Mouse (Mus musculus) layer of hippocampus, adult 18-20 months (tissue): ENCODE measurements around the gene Actl6b. TPM values are rescaled to one million over a fixed set of nuclear protein-coding genes. Genes with fewer than 3 reads are reported as not detected.
A peak's percentile ranks its signal among the peaks of the same experiment; 100 is the strongest.
"Not testable (repeated sequence)": the region's sequence is repeated elsewhere in the genome, so short reads cannot be mapped to it uniquely, and the experiment has no call there.

Experiments used
- DNase-seq, 2 experiments: peaks; one replicate each; pipeline ENCODE4 v3.0.0; 2022; ENCODE audit warnings: low spot score in 2 of 2
- microRNA-seq, 2 experiments: library from miRNA; unstranded; fragments of <30 nt; microRNA quantifications; one replicate each; pipeline ENCODE4 v1.2.0; 2021
- total RNA-seq, 2 experiments: library from RNA; stranded (reverse); gene quantifications; 2 replicates each; pipeline ENCODE4 v1.2.3; 2021

The Actl6b gene
- total RNA-seq, 2 experiments from 2014 or later, result 118 to 136 TPM

GRCm38 (mm10) chr5:137600281-137600618 is 46.9 kb downstream of the Actl6b start:
- no peak for DNase-seq

- peak; percentile 91 to 97 for DNase-seq
Measured at GRCm38 (mm10) chr5:137600619-137601364, 47.5 kb downstream of the Actl6b start, which contains the start of gene Mospd3. Mospd3 (minus strand) TSS chr5:137601058.

- no peak for DNase-seq
Measured at GRCm38 (mm10) chr5:137601365-137601729, 48.0 kb downstream of the Actl6b start.

- no peak for DNase-seq
Measured at GRCm38 (mm10) chr5:137607860-137608653, 54.7 kb downstream of the Actl6b start.

GRCm38 (mm10) chr5:137608654-137609190 is 55.4 kb downstream of the Actl6b start:
- DNase-seq, result no peak

GRCm38 (mm10) chr5:137609292-137609691 is 56.0 kb downstream of the Actl6b start:
- no peak for DNase-seq

GRCm38 (mm10) chr5:137610056-137610455 is 56.7 kb downstream of the Actl6b start:
- no peak for DNase-seq

DNA sequence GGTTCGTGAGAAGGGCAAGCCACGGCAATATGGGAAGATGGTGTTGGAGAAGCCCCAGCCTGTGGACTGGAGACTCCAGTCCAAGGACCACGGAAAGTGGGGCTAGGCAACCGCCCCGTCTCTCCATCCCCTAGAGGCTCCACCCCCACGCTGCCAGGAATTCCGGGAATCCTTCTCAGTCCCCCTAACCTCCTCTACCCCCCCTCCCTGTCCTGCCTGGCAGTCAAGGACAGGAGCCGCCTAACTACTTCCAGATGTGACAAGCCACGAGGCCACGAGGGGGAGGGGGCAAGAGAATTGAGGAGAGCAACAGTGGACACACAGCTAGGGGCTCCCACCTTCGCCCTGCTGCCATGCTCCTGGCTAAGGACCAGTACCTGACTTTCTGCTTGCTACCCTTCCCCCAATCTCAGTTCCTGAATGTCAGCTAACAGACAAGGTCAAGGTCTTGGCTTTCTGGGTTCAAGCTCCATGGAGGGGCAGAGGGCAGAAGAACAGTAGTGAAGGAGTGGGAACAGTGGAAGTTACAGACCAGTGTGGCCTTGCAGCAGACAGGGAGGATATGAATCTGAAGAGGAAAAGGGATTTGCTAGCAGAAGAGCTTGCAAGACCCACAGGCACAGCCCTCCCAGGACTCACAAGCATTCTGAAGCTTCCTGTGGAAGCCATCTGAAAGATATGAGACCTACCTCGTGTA is 57.4 kb downstream of the Actl6b start:
- DNase-seq, result no peak

DNA sequence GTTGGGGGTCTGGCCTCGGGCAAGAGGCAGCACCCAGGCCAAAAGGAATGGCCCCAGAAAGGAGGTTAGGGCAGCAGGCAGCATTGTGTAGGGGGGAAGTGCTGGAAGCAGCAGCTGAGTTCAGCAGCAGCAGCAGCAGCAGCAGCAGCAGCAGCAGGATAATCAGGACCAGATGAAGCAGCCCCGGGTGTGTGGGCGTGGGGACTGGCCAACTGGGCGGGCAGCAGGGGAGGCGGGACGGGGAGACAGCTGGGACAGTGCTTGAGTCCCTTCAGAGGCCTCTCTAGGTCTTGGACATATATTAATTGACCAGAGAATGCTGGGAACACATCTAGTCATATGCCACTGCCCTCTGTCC is 57.9 kb downstream of the Actl6b start:
- DNase-seq, result no peak

GRCm38 (mm10) chr5:137613076-137613475 is 59.8 kb downstream of the Actl6b start:
- no peak for DNase-seq

- DNase-seq, result no peak
Measured at GRCm38 (mm10) chr5:137613550-137613949, 60.2 kb downstream of the Actl6b start, which contains the start of gene Pcolce. Pcolce (minus strand) TSS chr5:137613784.

DNA sequence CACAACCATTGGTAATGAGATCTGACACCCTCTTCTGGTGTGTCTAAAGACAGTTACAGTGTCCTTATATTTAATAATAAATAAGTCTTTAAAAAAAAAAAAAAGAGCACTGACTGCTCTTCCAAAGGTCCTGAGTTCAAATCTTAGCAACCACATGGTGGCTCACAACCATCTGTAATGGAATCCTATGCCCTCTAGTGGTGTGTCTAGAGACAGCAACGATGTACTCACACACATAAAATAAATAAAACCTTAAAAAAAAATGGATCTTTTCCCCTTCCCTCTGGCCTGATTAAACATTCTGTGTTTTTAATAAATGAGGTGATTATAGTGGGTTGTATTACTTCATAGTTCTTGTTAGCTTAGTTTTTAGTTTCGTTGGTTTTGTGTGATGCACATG is 61.6 kb downstream of the Actl6b start:
- not testable (repeated sequence) for DNase-seq

GRCm38 (mm10) chr5:137615347-137615746 is 62.0 kb downstream of the Actl6b start:
- no peak for DNase-seq

Small RNA genes within 50 kb of the gene (microRNA-seq; reads per million reads assigned to microRNA genes)
- 0.99 to 1.2 reads per million in 2 experiments for gene Mir6418

Other genes starting within 250 kb of the Actl6b start
- 100 to 1,000 TPM; 202 to 234 TPM for gene Srrt, start 245.8 kb upstream of the Actl6b start, total RNA-seq
- 1 to 10 TPM; 5.4 to 6.2 TPM for gene Trip6, start 239.1 kb upstream of the Actl6b start, total RNA-seq
- gene Slc12a9, start 219.9 kb upstream of the Actl6b start, total RNA-seq, result 10 to 100 TPM; 21.6 to 23.7 TPM
- 1 to 10 TPM; 4.5 to 4.7 TPM for gene Ephb4, start 203.4 kb upstream of the Actl6b start, total RNA-seq
- under 1 TPM; 0.15 to 0.33 TPM for gene Zan, start 76.5 kb upstream of the Actl6b start, total RNA-seq
- 10 to 100 TPM; 33.2 to 34.6 TPM for gene Pop7, start 51.0 kb upstream of the Actl6b start, total RNA-seq
- 10 to 100 TPM; 64.1 to 65.4 TPM for gene Gigyf1, start 35.0 kb upstream of the Actl6b start, total RNA-seq
- not detected for gene Epo, start 20.3 kb upstream of the Actl6b start, total RNA-seq
- gene Gnb2, start 20.0 kb upstream of the Actl6b start, total RNA-seq, result 100 to 1,000 TPM; 573 to 580 TPM
- gene Tfr2, start 16.3 kb downstream of the Actl6b start, total RNA-seq, result 10 to 100 TPM; 14.6 to 15.2 TPM
- 10 to 100 TPM; 20.9 to 25.2 TPM for gene Mospd3, start 47.5 kb downstream of the Actl6b start, total RNA-seq
- gene Pcolce, start 60.3 kb downstream of the Actl6b start, total RNA-seq, result 1 to 10 TPM; 6.1 to 7.5 TPM
- under 1 TPM; 0.20 to 0.47 TPM for gene Fbxo24, start 75.5 kb downstream of the Actl6b start, total RNA-seq
- 10 to 100 TPM; 18.9 to 24.2 TPM for gene Lrch4, start 75.6 kb downstream of the Actl6b start, total RNA-seq
- gene Gm20605, start 75.7 kb downstream of the Actl6b start, total RNA-seq, result 10 to 100 TPM; 13.5 to 21.4 TPM
- 1 to 10 TPM; 8.2 to 9.5 TPM for gene Sap25, start 87.8 kb downstream of the Actl6b start, total RNA-seq
- under 1 TPM; 0.30 to 0.53 TPM for gene Irs3, start 92.2 kb downstream of the Actl6b start, total RNA-seq
- 10 to 100 TPM; 72.6 to 73.5 TPM for gene Agfg2, start 131.2 kb downstream of the Actl6b start, total RNA-seq
- 10 to 100 TPM; 72.6 to 74.4 TPM for gene Nyap1, start 188.1 kb downstream of the Actl6b start, total RNA-seq
- gene Tsc22d4, start 192.2 kb downstream of the Actl6b start, total RNA-seq, result 100 to 1,000 TPM; 164 to 187 TPM
- gene Ppp1r35, start 225.3 kb downstream of the Actl6b start, total RNA-seq, result 10 to 100 TPM; 23.1 to 26.4 TPM
- 10 to 100 TPM; 52.1 to 53.6 TPM for gene Mepce, start 234.1 kb downstream of the Actl6b start, total RNA-seq
- 1 to 10 TPM; 6.1 TPM for gene Zcwpw1, start 234.3 kb downstream of the Actl6b start, total RNA-seq